Mouse (Mus musculus): Measurements from ENCODE around the gene Atp6v1g3. TPM values are rescaled to one million over a fixed set of nuclear protein-coding genes. Genes with fewer than 3 reads are reported as not detected.
A peak's percentile ranks its signal among the peaks of the same experiment; 100 is the strongest.

Gene Atp6v1g3
- polyA plus RNA-seq, 1 experiment from 2014 or later = 0.24 TPM

DNA sequence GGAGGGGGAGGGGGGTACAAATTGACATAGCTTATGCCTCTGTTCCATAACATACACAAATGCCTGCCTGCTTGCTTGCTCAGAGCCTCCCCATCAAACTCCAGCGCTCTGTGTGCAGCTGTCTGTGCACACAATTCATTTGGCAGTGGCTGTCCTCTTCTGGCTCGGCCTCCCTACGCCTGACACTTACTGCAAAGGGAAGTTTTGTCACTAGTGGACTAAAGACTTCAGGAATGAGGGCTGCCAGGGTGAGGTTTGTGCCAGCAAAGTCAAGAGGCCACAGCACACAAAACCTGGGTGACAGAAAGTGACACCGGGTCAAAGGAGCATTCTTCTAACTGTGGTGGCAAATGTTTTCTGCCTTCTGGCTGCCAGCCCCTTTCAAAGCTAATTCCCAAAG, 52.6 kb downstream of the Atp6v1g3 start:
- Histone ChIP-seq H3K36me3 (no peaks in the 10 kb centered on the region), H3K9me3 (no peaks in the 10 kb centered on the region), H3K27me3 (no peaks in the 10 kb centered on the region), H3K4me3 (no peak overlapping the region), H3K4me2 (replicated peaks) (no peak overlapping the region), H3K27ac (no peak overlapping the region), H3K4me1 (no peaks in the 10 kb centered on the region), H3K9ac (no peak overlapping the region)
- 67% methylated on average over 4 of the region's 4 CpGs for WGBS
- ATAC-seq (ENCODE audit: insufficient number of reproducible peaks, insufficient read depth, low FRiP score, low TSS enrichment) = no peak

DNA sequence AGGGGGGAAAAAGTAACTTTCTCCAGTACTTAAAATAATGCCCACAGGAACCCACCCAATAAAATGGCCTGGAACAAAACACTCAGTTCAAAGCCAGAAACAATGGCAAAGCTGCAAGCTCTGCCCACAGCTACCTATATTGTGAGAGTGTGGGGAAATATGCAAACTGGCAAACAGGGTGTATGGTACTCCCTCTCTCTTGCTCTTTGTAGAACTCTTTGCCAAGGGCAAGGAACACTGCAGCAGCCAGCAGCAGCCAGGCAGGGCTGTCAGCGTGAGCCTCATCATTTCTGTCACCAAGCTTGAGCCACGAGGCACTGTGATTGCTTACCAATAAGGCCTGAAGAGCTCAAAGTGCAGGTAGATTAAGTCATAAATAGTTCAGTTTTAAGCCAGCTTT, 53.0 kb downstream of the Atp6v1g3 start:
- ATAC-seq (ENCODE audit: insufficient number of reproducible peaks, insufficient read depth, low FRiP score, low TSS enrichment) = no peak
- Histone ChIP-seq H3K27ac (no peak overlapping the region), H3K9ac (no peak overlapping the region), H3K4me3 (no peak overlapping the region), H3K4me1 (no peaks in the 10 kb centered on the region), H3K9me3 (no peaks in the 10 kb centered on the region), H3K4me2 (replicated peaks) (no peak overlapping the region), H3K27me3 (no peaks in the 10 kb centered on the region), H3K36me3 (no peaks in the 10 kb centered on the region)
- 47% methylated on average over 2 of the region's 2 CpGs for WGBS

- Histone ChIP-seq H3K4me1 (no peaks in the 10 kb centered on the region), H3K9ac (no peak overlapping the region), H3K27me3 (no peaks in the 10 kb centered on the region), H3K36me3 (no peaks in the 10 kb centered on the region), H3K27ac (no peak overlapping the region), H3K4me2 (replicated peaks) (no peak overlapping the region), H3K9me3 (no peaks in the 10 kb centered on the region), H3K4me3 (no peak overlapping the region)
- no peak for ATAC-seq (ENCODE audit: insufficient number of reproducible peaks, insufficient read depth, low FRiP score, low TSS enrichment)
- WGBS = 73% methylated on average over 18 of the region's 18 CpGs
Observed at GRCm38 (mm10) chr1:138327466-138328245, 54.1 kb downstream of the Atp6v1g3 start.

GRCm38 (mm10) chr1:138328320-138328719, 54.8 kb downstream of the Atp6v1g3 start:
- 19% methylated on average over 12 of the region's 12 CpGs for WGBS
- Histone ChIP-seq H3K9ac (no peak overlapping the region), H3K9me3 (no peaks in the 10 kb centered on the region), H3K27me3 (no peaks in the 10 kb centered on the region), H3K27ac (no peak overlapping the region), H3K4me1 (no peaks in the 10 kb centered on the region), H3K36me3 (no peaks in the 10 kb centered on the region), H3K4me2 (replicated peaks) (0 out of 2 replicates have a peak overlapping the region, but pooled peaks have one; percentile 15), H3K4me3 (no peak overlapping the region)
- ATAC-seq (ENCODE audit: insufficient number of reproducible peaks, insufficient read depth, low FRiP score, low TSS enrichment) = no peak

DNA sequence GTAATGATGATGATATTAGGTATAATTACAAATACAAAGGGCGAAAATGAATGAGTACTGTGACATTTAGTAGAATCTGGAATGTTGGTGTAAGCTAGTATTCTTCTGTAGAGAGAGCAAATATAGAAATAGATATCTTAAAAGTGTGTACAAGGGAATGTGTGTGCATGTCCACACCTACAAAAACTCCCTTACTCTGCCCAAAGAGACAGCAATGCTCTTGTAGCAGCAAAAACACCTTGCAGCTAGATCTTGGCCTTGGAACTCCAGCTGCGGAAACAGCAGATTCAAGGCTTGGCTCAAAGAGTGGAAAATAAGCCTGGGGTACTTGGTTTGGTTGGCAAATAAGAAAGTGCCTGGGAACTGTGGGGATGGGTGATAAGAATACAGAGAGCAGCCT, 57.0 kb downstream of the Atp6v1g3 start:
- Histone ChIP-seq H3K4me3 (no peak overlapping the region), H3K36me3 (no peaks in the 10 kb centered on the region), H3K4me1 (no peaks in the 10 kb centered on the region), H3K27me3 (no peaks in the 10 kb centered on the region), H3K4me2 (replicated peaks) (no peak overlapping the region), H3K9ac (no peak overlapping the region), H3K9me3 (no peaks in the 10 kb centered on the region), H3K27ac (no peak overlapping the region)
- no peak for ATAC-seq (ENCODE audit: insufficient number of reproducible peaks, insufficient read depth, low FRiP score, low TSS enrichment)
- 89% methylated on average over 2 of the region's 2 CpGs for WGBS

DNA sequence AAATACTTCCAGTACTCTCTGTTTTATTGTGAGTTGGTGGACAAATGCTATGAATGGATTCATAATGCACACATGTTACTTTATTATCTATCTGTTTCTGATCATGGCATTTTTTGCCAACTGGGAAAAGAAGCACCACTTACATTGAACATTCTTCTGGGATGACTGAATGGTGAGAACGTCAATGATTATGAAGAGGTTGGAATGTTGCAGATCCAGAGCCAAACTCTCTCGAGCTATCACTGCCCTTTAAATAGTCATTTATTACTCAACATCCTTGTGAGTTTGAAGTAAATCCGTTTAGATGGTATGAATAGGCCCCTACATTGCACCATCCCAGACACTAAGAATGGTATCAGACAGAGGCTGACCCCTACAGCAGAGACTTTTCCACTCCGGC, 58.1 kb downstream of the Atp6v1g3 start:
- no peaks in the 10 kb centered on the region for H3K9me3 ChIP-seq
- H3K4me2 ChIP-seq (replicated peaks) = no peak overlapping the region
- no peak for ATAC-seq (ENCODE audit: insufficient number of reproducible peaks, insufficient read depth, low FRiP score, low TSS enrichment)
- no peaks in the 10 kb centered on the region for H3K36me3 ChIP-seq
- H3K27ac ChIP-seq = no peak overlapping the region
- no peaks in the 10 kb centered on the region for H3K4me1 ChIP-seq
- no peak overlapping the region for H3K9ac ChIP-seq
- H3K27me3 ChIP-seq = no peaks in the 10 kb centered on the region
- no peak overlapping the region for H3K4me3 ChIP-seq
- 75% methylated on average over 4 of the region's 4 CpGs for WGBS

DNA sequence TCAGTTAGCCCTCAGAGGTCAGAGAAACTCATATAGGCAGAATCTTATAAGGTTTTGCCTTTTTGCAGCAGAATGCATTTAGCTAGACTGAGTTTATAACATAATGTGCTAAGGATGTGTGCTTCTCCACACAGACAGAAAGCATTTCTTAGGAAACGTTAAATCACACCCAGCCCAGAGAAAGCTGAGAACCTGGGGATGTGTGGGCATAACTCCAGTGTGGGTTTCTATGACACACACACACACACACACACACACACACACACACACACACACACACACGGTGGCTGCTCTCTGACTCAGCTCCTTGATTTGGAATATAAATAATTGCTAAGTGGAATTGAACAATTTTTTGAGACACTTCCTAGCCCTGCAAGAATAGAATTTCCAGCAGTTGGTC, 61.2 kb downstream of the Atp6v1g3 start:
- Histone ChIP-seq H3K4me1 (no peaks in the 10 kb centered on the region), H3K9me3 (no peaks in the 10 kb centered on the region), H3K27ac (no peak overlapping the region), H3K27me3 (no peaks in the 10 kb centered on the region), H3K36me3 (no peaks in the 10 kb centered on the region), H3K4me2 (replicated peaks) (no peak overlapping the region), H3K9ac (no peak overlapping the region), H3K4me3 (no peak overlapping the region)
- 53% methylated on average over 2 of the region's 2 CpGs for WGBS
- no peak for ATAC-seq (ENCODE audit: insufficient number of reproducible peaks, insufficient read depth, low FRiP score, low TSS enrichment)

GRCm38 (mm10) chr1:138337417-138337816, 63.9 kb downstream of the Atp6v1g3 start:
- no peak overlapping the region for H3K4me2 ChIP-seq (replicated peaks)
- H3K36me3 ChIP-seq = no peaks in the 10 kb centered on the region
- H3K9ac ChIP-seq = no peak overlapping the region
- H3K9me3 ChIP-seq = no peaks in the 10 kb centered on the region
- no peak for ATAC-seq (ENCODE audit: insufficient number of reproducible peaks, insufficient read depth, low FRiP score, low TSS enrichment)
- no peak overlapping the region for H3K27ac ChIP-seq
- 72% methylated on average over 2 of the region's 2 CpGs for WGBS
- H3K4me1 ChIP-seq = no peaks in the 10 kb centered on the region
- no peaks in the 10 kb centered on the region for H3K27me3 ChIP-seq
- no peak overlapping the region for H3K4me3 ChIP-seq

Other genes starting within 250 kb of the Atp6v1g3 start
- 1.4 and 1.9 TPM in 2 replicates for gene Ptprc, start 98.0 kb upstream of the Atp6v1g3 start, polyA plus RNA-seq (2016; fragmentation: Nextera tagmentation; extraction: Ambion mirVana)